Mouse (Mus musculus) forebrain, embryonic 14.5 days (tissue): Measurements from ENCODE around the gene Msl3. TPM values are rescaled to one million over a fixed set of nuclear protein-coding genes. Genes with fewer than 3 reads are reported as not detected.
"Not testable (repeated sequence)": the region's sequence is repeated elsewhere in the genome, so short reads cannot be mapped to it uniquely, and the experiment has no call there.

Experiments used
- ATAC-seq: fragments of 200-750 bp; cut with Nextera tagmentation; 2 replicates; pipeline ENCODE4 v1.8.0; 2017; ENCODE audit warnings: mild to moderate bottlenecking, moderate library complexity
- DNase-seq: peaks from one replicate; pipeline ENCODE4 v3.0.0-alpha.2; 2015; ENCODE audit warnings: low spot score
- H3K27ac ChIP-seq: fragments of 300-500 bp; sonication (generic); 2 replicates; pipeline ENCODE4 v1.5.1; 2014; ENCODE audit warnings: low read depth, mild to moderate bottlenecking, control low read depth, low read length, moderate library complexity
- H3K27me3 ChIP-seq: fragments of 300-500 bp; sonication (generic); replicated peaks from 2 replicates; pipeline ENCODE4 v1.6.1; 2014; ENCODE audit warnings: low read length, control low read depth, mixed read lengths; ENCODE audit not compliant: control insufficient read depth, insufficient read depth
- H3K36me3 ChIP-seq: fragments of 300-500 bp; sonication (generic); 2 replicates; pipeline ENCODE4 v1.6.1; 2014; ENCODE audit warnings: low read length, control low read depth; ENCODE audit not compliant: control insufficient read depth, insufficient read depth
- H3K4me1 ChIP-seq: fragments of 300-500 bp; sonication (generic); 2 replicates; pipeline ENCODE4 v1.6.1; 2014; ENCODE audit warnings: antibody characterized with exemption, low read length, control low read depth; ENCODE audit not compliant: control insufficient read depth, insufficient read depth
- H3K4me2 ChIP-seq: fragments of 300-500 bp; sonication (generic); 2 replicates; pipeline ENCODE4 v1.6.1; 2014; ENCODE audit warnings: mild to moderate bottlenecking, control low read depth, low read length
- H3K4me3 ChIP-seq: fragments of 300-500 bp; sonication (generic); 2 replicates; pipeline ENCODE4 v1.5.1; 2014; ENCODE audit warnings: low read depth, low read length, control low read depth
- H3K9ac ChIP-seq: fragments of 300-500 bp; sonication (generic); 2 replicates; pipeline ENCODE4 v1.6.1; 2014; ENCODE audit warnings: mild to moderate bottlenecking, low read length, control low read depth, moderate library complexity
- H3K9me3 ChIP-seq: fragments of 300-500 bp; sonication (generic); replicated peaks from 2 replicates; pipeline ENCODE4 v1.6.1; 2016; ENCODE audit warnings: low read length, control low read depth, mixed read lengths; ENCODE audit not compliant: control insufficient read depth
- WGBS: fragments of 180-500 bp; shearing (Covaris S2); extraction: QIAGEN DNeasy Blood & Tissue Kit; methylation state at CpG from one replicate; pipeline ENCODE4 v1.1.7; 2014; 5-methylcytosine and 5-hydroxymethylcytosine counted together
- polyA plus RNA-seq: library from polyadenylated mRNA; unstranded; fragments of >200 nt; fragmentation: Nextera tagmentation; extraction: Ambion mirVana; gene quantifications from 2 replicates; pipeline ENCODE4 v1.2.1, GENCODE M21; 2014

Gene Msl3
- polyA plus RNA-seq: 26.8 and 28.4 TPM in 2 replicates

GRCm38 (mm10) chrX:168673525-168674406 is at the start of gene Msl3:
Msl3 (minus strand) TSS chrX:168673898.
- peak; percentile 63 for DNase-seq
- no peaks in the 10 kb centered on the region for H3K9me3 ChIP-seq
- H3K4me3 ChIP-seq: peak within 1 kb of the TSS; percentile 48
- WGBS: 32% methylated on average over 65 of the region's 88 CpGs
- H3K36me3 ChIP-seq: no peaks in the 10 kb centered on the region
- no peaks in the 10 kb centered on the region for H3K4me1 ChIP-seq
- peak within 1 kb of the TSS; percentile 66 for H3K4me2 ChIP-seq
- H3K9ac ChIP-seq: peak within 1 kb of the TSS; percentile 69
- peak; percentile 90 for ATAC-seq
- no peaks in the 10 kb centered on the region for H3K27me3 ChIP-seq
- peak within 1 kb of the TSS; percentile 88 for H3K27ac ChIP-seq

- Histone ChIP-seq H3K27ac (no peak overlapping the region), H3K4me2 (no peak overlapping the region), H3K9me3 (no peaks in the 10 kb centered on the region), H3K4me1 (no peaks in the 10 kb centered on the region), H3K9ac (no peak overlapping the region), H3K36me3 (no peaks in the 10 kb centered on the region), H3K4me3 (no peak overlapping the region), H3K27me3 (no peaks in the 10 kb centered on the region)
- ATAC-seq: no peak
- 61% methylated on average over 2 of the region's 2 CpGs for WGBS
- peak; percentile 16 for DNase-seq
Observed at GRCm38 (mm10) chrX:168717969-168718368, 44.3 kb upstream of the Msl3 start.

GRCm38 (mm10) chrX:168674407-168674962 is 787 bp upstream of the Msl3 start:
- peak; percentile 20 for DNase-seq

GRCm38 (mm10) chrX:168672913-168673524 is 679 bp downstream of the Msl3 start:
- Histone ChIP-seq H3K4me1 (no peaks in the 10 kb centered on the region), H3K4me2 (peak overlapping the region; percentile 66), H3K27me3 (no peaks in the 10 kb centered on the region), H3K9ac (peak overlapping the region; percentile 69), H3K36me3 (0 out of 2 replicates have a peak, but pooled peaks cover 3% of the 10 kb centered on the region), H3K4me3 (peak overlapping the region; percentile 48), H3K9me3 (no peaks in the 10 kb centered on the region), H3K27ac (peak overlapping the region; percentile 88; the same call in 1 of the 2 replicates)
- DNase-seq (peak; percentile 89), ATAC-seq (peak; percentile 19)
- 28% methylated on average over 31 of the region's 31 CpGs for WGBS

More at GRCm38 (mm10) chrX:168674407-168674962, 787 bp upstream of the Msl3 start:
- Histone ChIP-seq H3K9me3 (no peaks in the 10 kb centered on the region), H3K4me2 (peak overlapping the region; percentile 66), H3K9ac (peak overlapping the region; percentile 69), H3K27me3 (no peaks in the 10 kb centered on the region), H3K4me1 (no peaks in the 10 kb centered on the region), H3K36me3 (no peaks in the 10 kb centered on the region), H3K27ac (peak overlapping the region; percentile 88; the same call in 1 of the 2 replicates), H3K4me3 (peak overlapping the region; percentile 48)
- no peak for ATAC-seq
- 49% methylated on average over 10 of the region's 10 CpGs for WGBS

- Histone ChIP-seq H3K4me1 (no peaks in the 10 kb centered on the region), H3K4me3 (peak overlapping the region; percentile 48), H3K4me2 (peak overlapping the region; percentile 66), H3K27ac (no peak overlapping the region), H3K9me3 (no peaks in the 10 kb centered on the region), H3K27me3 (no peaks in the 10 kb centered on the region), H3K9ac (peak overlapping the region; percentile 69), H3K36me3 (0 out of 2 replicates have a peak, but pooled peaks cover 3% of the 10 kb centered on the region)
- DNase-seq (peak; percentile 80), ATAC-seq (peak; percentile 62; the same call in 1 of the 2 replicates)
- WGBS: 32% methylated on average over 9 of the region's 9 CpGs
Observed at GRCm38 (mm10) chrX:168672425-168672824, 1.3 kb downstream of the Msl3 start.

- H3K36me3 ChIP-seq: 0 out of 2 replicates have a peak, but pooled peaks cover 7% of the 10 kb centered on the region
- WGBS: 66% methylated on average over 12 of the region's 12 CpGs
Observed at GRCm38 (mm10) chrX:168663982-168664689, 9.6 kb downstream of the Msl3 start.

GRCm38 (mm10) chrX:168660236-168660635 is 13.5 kb downstream of the Msl3 start:
- Histone ChIP-seq H3K27ac (no peak overlapping the region), H3K27me3 (no peaks in the 10 kb centered on the region), H3K9ac (no peak overlapping the region), H3K9me3 (no peaks in the 10 kb centered on the region), H3K36me3 (peaks cover 4% of the 10 kb centered on the region; the same call in 1 of the 2 replicates), H3K4me1 (no peaks in the 10 kb centered on the region), H3K4me3 (no peak overlapping the region), H3K4me2 (no peak overlapping the region)
- WGBS: 64% methylated on average over 4 of the region's 4 CpGs
- no peak for ATAC-seq
- peak; percentile 4 for DNase-seq

More at GRCm38 (mm10) chrX:168663982-168664689, 9.6 kb downstream of the Msl3 start:
- Histone ChIP-seq H3K27ac (no peak overlapping the region), H3K4me3 (no peak overlapping the region), H3K4me2 (no peak overlapping the region), H3K4me1 (no peaks in the 10 kb centered on the region), H3K9ac (no peak overlapping the region), H3K9me3 (no peaks in the 10 kb centered on the region), H3K27me3 (no peaks in the 10 kb centered on the region)
- ATAC-seq (no peak), DNase-seq (no peak)

- not testable (repeated sequence) for H3K4me2 ChIP-seq, H3K27ac ChIP-seq, H3K36me3 ChIP-seq, H3K4me1 ChIP-seq, H3K27me3 ChIP-seq, H3K9ac ChIP-seq, H3K4me3 ChIP-seq, H3K9me3 ChIP-seq
- DNase-seq (peak; percentile 74), ATAC-seq (peak; percentile 63; the same call in 1 of the 2 replicates)
- 51% methylated on average over 4 of the region's 4 CpGs for WGBS
Observed at GRCm38 (mm10) chrX:168659803-168660202, 13.9 kb downstream of the Msl3 start.
